Mouse (Mus musculus): Measurements from ENCODE around the gene Gm10842. TPM values are rescaled to one million over a fixed set of nuclear protein-coding genes. Genes with fewer than 3 reads are reported as not detected.
"Not testable (repeated sequence)": the region's sequence is repeated elsewhere in the genome, so short reads cannot be mapped to it uniquely, and the experiment has no call there.

Gm10842 gene
- polyA plus RNA-seq, 1 experiment from 2014 or later = not detected

GRCm38 (mm10) chr11:105135692-105136091, 11.0 kb upstream of the Gm10842 start:
- no peaks in the 10 kb centered on the region for H3K9me3 ChIP-seq (replicated peaks; ENCODE audit: control insufficient read depth, low read length)
- no peak overlapping the region for H3K4me2 ChIP-seq
- H3K27ac ChIP-seq (ENCODE audit: low read depth, low read length) = no peak overlapping the region
- H3K4me1 ChIP-seq (ENCODE audit: control insufficient read depth, insufficient read depth, low read length) = no peaks in the 10 kb centered on the region
- WGBS (ENCODE audit: insufficient replicate concordance) = 84% methylated on average over 7 of the region's 7 CpGs
- ATAC-seq (replicated peaks; ENCODE audit: insufficient number of reproducible peaks, low FRiP score, low TSS enrichment) = no peak
- no peak overlapping the region for H3K4me3 ChIP-seq (ENCODE audit: low read depth, low read length)
- H3K36me3 ChIP-seq (ENCODE audit: control insufficient read depth, insufficient read depth, low read length) = peaks cover 53% of the 10 kb centered on the region
- H3K27me3 ChIP-seq (ENCODE audit: control insufficient read depth, insufficient read depth, low read length) = no peaks in the 10 kb centered on the region
- no peak overlapping the region for H3K9ac ChIP-seq (ENCODE audit: low read depth, low read length)

- not testable (repeated sequence) for H3K4me2 ChIP-seq; ATAC-seq (replicated peaks; ENCODE audit: insufficient number of reproducible peaks, low FRiP score, low TSS enrichment); H3K27ac ChIP-seq (ENCODE audit: low read depth, low read length); H3K4me1 ChIP-seq (ENCODE audit: control insufficient read depth, insufficient read depth, low read length); H3K4me3 ChIP-seq (ENCODE audit: low read depth, low read length); H3K9me3 ChIP-seq (replicated peaks; ENCODE audit: control insufficient read depth, low read length); H3K9ac ChIP-seq (ENCODE audit: low read depth, low read length); H3K27me3 ChIP-seq (ENCODE audit: control insufficient read depth, insufficient read depth, low read length)
- H3K36me3 ChIP-seq (ENCODE audit: control insufficient read depth, insufficient read depth, low read length) = peaks cover 52% of the 10 kb centered on the region
- WGBS (ENCODE audit: insufficient replicate concordance) = 93% methylated on average over 2 of the region's 2 CpGs
Observed at GRCm38 (mm10) chr11:105137255-105137654, 9.4 kb upstream of the Gm10842 start.

- H3K27ac ChIP-seq (ENCODE audit: low read depth, low read length); ATAC-seq (replicated peaks; ENCODE audit: insufficient number of reproducible peaks, low FRiP score, low TSS enrichment); H3K9me3 ChIP-seq (replicated peaks; ENCODE audit: control insufficient read depth, low read length); H3K4me1 ChIP-seq (ENCODE audit: control insufficient read depth, insufficient read depth, low read length); H3K4me2 ChIP-seq; H3K4me3 ChIP-seq (ENCODE audit: low read depth, low read length); H3K27me3 ChIP-seq (ENCODE audit: control insufficient read depth, insufficient read depth, low read length); H3K9ac ChIP-seq (ENCODE audit: low read depth, low read length): not testable (repeated sequence)
- WGBS (ENCODE audit: insufficient replicate concordance) = 98% methylated on average over 7 of the region's 8 CpGs
- H3K36me3 ChIP-seq (ENCODE audit: control insufficient read depth, insufficient read depth, low read length) = peaks cover 32% of the 10 kb centered on the region
Observed at GRCm38 (mm10) chr11:105140512-105140911, 6.2 kb upstream of the Gm10842 start.

- H3K4me3 ChIP-seq (ENCODE audit: low read depth, low read length) = no peak overlapping the region
- WGBS (ENCODE audit: insufficient replicate concordance) = 88% methylated on average over 5 of the region's 5 CpGs
- no peak overlapping the region for H3K9ac ChIP-seq (ENCODE audit: low read depth, low read length)
- H3K9me3 ChIP-seq (replicated peaks; ENCODE audit: control insufficient read depth, low read length) = no peaks in the 10 kb centered on the region
- H3K4me1 ChIP-seq (ENCODE audit: control insufficient read depth, insufficient read depth, low read length) = no peaks in the 10 kb centered on the region
- H3K36me3 ChIP-seq (ENCODE audit: control insufficient read depth, insufficient read depth, low read length) = peaks cover 26% of the 10 kb centered on the region
- H3K4me2 ChIP-seq = no peak overlapping the region
- H3K27ac ChIP-seq (ENCODE audit: low read depth, low read length) = no peak overlapping the region
- no peak for ATAC-seq (replicated peaks; ENCODE audit: insufficient number of reproducible peaks, low FRiP score, low TSS enrichment)
- H3K27me3 ChIP-seq (ENCODE audit: control insufficient read depth, insufficient read depth, low read length) = no peaks in the 10 kb centered on the region
Observed at GRCm38 (mm10) chr11:105141115-105141514, 5.6 kb upstream of the Gm10842 start.

- Histone ChIP-seq H3K27me3 (ENCODE audit: control insufficient read depth, insufficient read depth, low read length) (no peaks in the 10 kb centered on the region), H3K4me1 (ENCODE audit: control insufficient read depth, insufficient read depth, low read length) (no peaks in the 10 kb centered on the region), H3K9ac (ENCODE audit: low read depth, low read length) (no peak overlapping the region), H3K9me3 (replicated peaks; ENCODE audit: control insufficient read depth, low read length) (no peaks in the 10 kb centered on the region), H3K27ac (ENCODE audit: low read depth, low read length) (no peak overlapping the region), H3K4me2 (no peak overlapping the region), H3K36me3 (ENCODE audit: control insufficient read depth, insufficient read depth, low read length) (peaks cover 15% of the 10 kb centered on the region), H3K4me3 (ENCODE audit: low read depth, low read length) (no peak overlapping the region)
- no peak for ATAC-seq (replicated peaks; ENCODE audit: insufficient number of reproducible peaks, low FRiP score, low TSS enrichment)
Observed at GRCm38 (mm10) chr11:105143564-105143963, 3.1 kb upstream of the Gm10842 start.

- Histone ChIP-seq H3K4me1 (ENCODE audit: control insufficient read depth, insufficient read depth, low read length) (no peaks in the 10 kb centered on the region), H3K27me3 (ENCODE audit: control insufficient read depth, insufficient read depth, low read length) (no peaks in the 10 kb centered on the region), H3K4me3 (ENCODE audit: low read depth, low read length) (no peak overlapping the region), H3K9ac (ENCODE audit: low read depth, low read length) (no peak overlapping the region), H3K36me3 (ENCODE audit: control insufficient read depth, insufficient read depth, low read length) (peaks cover 15% of the 10 kb centered on the region), H3K4me2 (no peak overlapping the region), H3K9me3 (replicated peaks; ENCODE audit: control insufficient read depth, low read length) (no peaks in the 10 kb centered on the region), H3K27ac (ENCODE audit: low read depth, low read length) (no peak overlapping the region)
- 73% methylated on average over 3 of the region's 3 CpGs for WGBS (ENCODE audit: insufficient replicate concordance)
- no peak for ATAC-seq (replicated peaks; ENCODE audit: insufficient number of reproducible peaks, low FRiP score, low TSS enrichment)
Observed at GRCm38 (mm10) chr11:105144084-105144483, 2.6 kb upstream of the Gm10842 start.

- no peaks in the 10 kb centered on the region for H3K9me3 ChIP-seq (replicated peaks; ENCODE audit: control insufficient read depth, low read length)
- peaks cover 10% of the 10 kb centered on the region for H3K36me3 ChIP-seq (ENCODE audit: control insufficient read depth, insufficient read depth, low read length)
- no peak overlapping the region for H3K9ac ChIP-seq (ENCODE audit: low read depth, low read length)
- H3K4me2 ChIP-seq = no peak overlapping the region
- ATAC-seq (replicated peaks; ENCODE audit: insufficient number of reproducible peaks, low FRiP score, low TSS enrichment) = no peak
- 78% methylated on average over 11 of the region's 11 CpGs for WGBS (ENCODE audit: insufficient replicate concordance)
- no peaks in the 10 kb centered on the region for H3K4me1 ChIP-seq (ENCODE audit: control insufficient read depth, insufficient read depth, low read length)
- no peaks in the 10 kb centered on the region for H3K27me3 ChIP-seq (ENCODE audit: control insufficient read depth, insufficient read depth, low read length)
- no peak overlapping the region for H3K27ac ChIP-seq (ENCODE audit: low read depth, low read length)
- H3K4me3 ChIP-seq (ENCODE audit: low read depth, low read length) = no peak overlapping the region
Observed at GRCm38 (mm10) chr11:105144508-105145210, 2.0 kb upstream of the Gm10842 start.

- Histone ChIP-seq H3K9me3 (replicated peaks; ENCODE audit: control insufficient read depth, low read length) (no peaks in the 10 kb centered on the region), H3K4me3 (ENCODE audit: low read depth, low read length) (no peak overlapping the region), H3K4me2 (no peak overlapping the region), H3K4me1 (ENCODE audit: control insufficient read depth, insufficient read depth, low read length) (no peaks in the 10 kb centered on the region), H3K36me3 (ENCODE audit: control insufficient read depth, insufficient read depth, low read length) (peaks cover 6% of the 10 kb centered on the region; the same call in 1 of the 2 replicates), H3K27ac (ENCODE audit: low read depth, low read length) (no peak overlapping the region), H3K9ac (ENCODE audit: low read depth, low read length) (no peak overlapping the region), H3K27me3 (ENCODE audit: control insufficient read depth, insufficient read depth, low read length) (no peaks in the 10 kb centered on the region)
- ATAC-seq (replicated peaks; ENCODE audit: insufficient number of reproducible peaks, low FRiP score, low TSS enrichment) = no peak
- 87% methylated on average over 10 of the region's 10 CpGs for WGBS (ENCODE audit: insufficient replicate concordance)
Observed at GRCm38 (mm10) chr11:105145211-105145610, 1.5 kb upstream of the Gm10842 start.

GRCm38 (mm10) chr11:105149353-105149752, 2.7 kb downstream of the Gm10842 start:
- Histone ChIP-seq H3K4me1 (ENCODE audit: control insufficient read depth, insufficient read depth, low read length) (peaks cover 13% of the 10 kb centered on the region), H3K27me3 (ENCODE audit: control insufficient read depth, insufficient read depth, low read length) (no peaks in the 10 kb centered on the region), H3K9me3 (replicated peaks; ENCODE audit: control insufficient read depth, low read length) (no peaks in the 10 kb centered on the region), H3K9ac (ENCODE audit: low read depth, low read length) (no peak overlapping the region), H3K36me3 (ENCODE audit: control insufficient read depth, insufficient read depth, low read length) (no peaks in the 10 kb centered on the region), H3K4me2 (no peak overlapping the region), H3K27ac (ENCODE audit: low read depth, low read length) (no peak overlapping the region), H3K4me3 (ENCODE audit: low read depth, low read length) (no peak overlapping the region)
- WGBS (ENCODE audit: insufficient replicate concordance) = 37% methylated on average over 3 of the region's 3 CpGs
- no peak for ATAC-seq (replicated peaks; ENCODE audit: insufficient number of reproducible peaks, low FRiP score, low TSS enrichment)

Measured in heart, embryonic 11.5 days (tissue).